Mouse (Mus musculus) small intestine, adult 2 months (tissue): ENCODE measurements around the gene Raet1e.

Experiments used
- CTCF ChIP-seq: fragments of 200-500 bp; IDR thresholded peaks from 2 replicates; pipeline ENCODE4 v1.5.1; 2012; ENCODE audit warnings: low read depth, mild to moderate bottlenecking, control low read depth, inconsistent platforms, low read length, moderate library complexity, mixed read lengths; ENCODE audit not compliant: insufficient replicate concordance, insufficient read length; ENCODE audit errors: extremely low read depth
- POLR2A ChIP-seq: fragments of 200-500 bp; IDR thresholded peaks from 2 replicates; pipeline ENCODE4 v1.6.1; 2012; ENCODE audit warnings: low read depth, mild to moderate bottlenecking, control low read depth, inconsistent platforms, low read length, moderate library complexity

GRCm38 (mm10) chr10:22265060-22265459 lies 106.7 kb downstream of the Raet1e start:
- TF ChIP-seq CTCF (no peak), POLR2A (no peak)
